Mouse (Mus musculus) adrenal gland, adult 2 months (tissue): Measurements from ENCODE around the gene Myo1g. TPM values are rescaled to one million over a fixed set of nuclear protein-coding genes. Genes with fewer than 3 reads are reported as not detected.

Source experiments
- microRNA-seq, 2 experiments: library from miRNA; unstranded; fragments of <30 nt; microRNA quantifications; one replicate each; pipeline ENCODE4 v1.2.0; 2021
- polyA plus RNA-seq: library from polyadenylated mRNA; depleted of rRNA; stranded (reverse); fragments of >200 nt; gene quantifications from 2 replicates; pipeline ENCODE4 v1.2.3, GENCODE M21; 2012; rRNA removed
- total RNA-seq, 2 experiments: library from RNA; stranded (reverse); gene quantifications; 2 replicates each; pipeline ENCODE4 v1.2.3; 2021

The Myo1g gene
- total and polyA plus RNA-seq, 3 experiments: 2.1 to 3.8 (median 2.6) TPM

Small RNAs within 50 kb of the gene (microRNA-seq; reads per million reads assigned to microRNA genes)
- gene Gm22123: 0.83 to 1.5 reads per million in 2 experiments

Other genes starting within 250 kb of the Myo1g start
- gene Tmed4, start 246.1 kb downstream of the Myo1g start, total RNA-seq: 100 to 1,000 TPM; 113 to 118 TPM
- gene Tmed4, start 246.1 kb downstream of the Myo1g start, polyA plus RNA-seq: 116 and 154 TPM in 2 replicates
- gene Ogdh, start 229.3 kb downstream of the Myo1g start, total RNA-seq: 100 to 1,000 TPM; 601 to 682 TPM
- 227 and 333 TPM in 2 replicates for gene Ogdh, start 229.3 kb downstream of the Myo1g start, polyA plus RNA-seq
- gene Zmiz2, start 131.9 kb downstream of the Myo1g start, total RNA-seq: 10 to 100 TPM; 50.5 to 52.8 TPM
- gene Zmiz2, start 131.9 kb downstream of the Myo1g start, polyA plus RNA-seq: 71.1 and 85.0 TPM in 2 replicates
- gene Ppia, start 105.5 kb downstream of the Myo1g start, total RNA-seq: 1,000 to 10,000 TPM; 1,264 to 1,797 TPM
- gene Ppia, start 105.5 kb downstream of the Myo1g start, polyA plus RNA-seq: 237 and 265 TPM in 2 replicates
- 10 to 100 TPM; 39.2 to 86.1 TPM for gene H2afv, start 76.5 kb downstream of the Myo1g start, total RNA-seq
- gene H2afv, start 76.5 kb downstream of the Myo1g start, polyA plus RNA-seq: 15.0 and 17.4 TPM in 2 replicates
- 10 to 100 TPM; 48.9 to 58.7 TPM for gene Purb, start 45.0 kb downstream of the Myo1g start, total RNA-seq
- 10.1 and 11.0 TPM in 2 replicates for gene Purb, start 45.0 kb downstream of the Myo1g start, polyA plus RNA-seq
- 10 to 100 TPM; 38.8 to 47.9 TPM for gene Ccm2, start 25.9 kb upstream of the Myo1g start, total RNA-seq
- 47.0 and 48.1 TPM in 2 replicates for gene Ccm2, start 25.9 kb upstream of the Myo1g start, polyA plus RNA-seq
- gene Nacad, start 85.1 kb upstream of the Myo1g start, total RNA-seq: 1 to 10 TPM; 1.6 to 2.2 TPM
- 1.2 and 2.2 TPM in 2 replicates for gene Nacad, start 85.1 kb upstream of the Myo1g start, polyA plus RNA-seq
- gene Tbrg4, start 105.1 kb upstream of the Myo1g start, total RNA-seq: 10 to 100 TPM; 68.2 to 82.2 TPM
- 91.3 and 92.6 TPM in 2 replicates for gene Tbrg4, start 105.1 kb upstream of the Myo1g start, polyA plus RNA-seq
- gene Wap, start 117.7 kb upstream of the Myo1g start, total RNA-seq: not detected
- not detected in 2 replicates for gene Wap, start 117.7 kb upstream of the Myo1g start, polyA plus RNA-seq
- 10 to 100 TPM; 15.9 to 21.7 TPM for gene Ramp3, start 137.6 kb upstream of the Myo1g start, total RNA-seq
- gene Ramp3, start 137.6 kb upstream of the Myo1g start, polyA plus RNA-seq: 25.3 and 30.7 TPM in 2 replicates